Mouse (Mus musculus) intestine, embryonic 14.5 days (tissue): ENCODE measurements at regions not wholly inside any gene's neighbourhood (a gene's known extent, or its start where the extent isn't known, plus 50 kb on each side); places are given as distances from the start of the nearest gene placed in this dataset.

Experiments
- ATAC-seq: fragments of 200-750 bp; cut with Nextera tagmentation; replicated peaks from 2 replicates; pipeline ENCODE4 v1.8.0; 2017; ENCODE audit warnings: low read depth, moderate number of reproducible peaks, moderate TSS enrichment, moderate library complexity; ENCODE audit not compliant: low FRiP score, low TSS enrichment
- DNase-seq: peaks from one replicate; pipeline ENCODE4 v3.0.0-alpha.2; 2018; ENCODE audit warnings: low spot score
- H3K27ac ChIP-seq: fragments of 300-500 bp; sonication (generic); 2 replicates; pipeline ENCODE4 v1.5.1; 2014; ENCODE audit warnings: low read depth, mild to moderate bottlenecking, control low read depth
- H3K27me3 ChIP-seq: fragments of 300-500 bp; sonication (generic); replicated peaks from 2 replicates; pipeline ENCODE4 v1.6.1; 2014; ENCODE audit warnings: low read length, control low read depth; ENCODE audit not compliant: control insufficient read depth, insufficient read depth
- H3K36me3 ChIP-seq: fragments of 300-500 bp; sonication (generic); 2 replicates; pipeline ENCODE4 v1.6.1; 2014; ENCODE audit warnings: low read length, control low read depth; ENCODE audit not compliant: control insufficient read depth, insufficient read depth
- H3K4me1 ChIP-seq: fragments of 300-500 bp; sonication (generic); replicated peaks from 2 replicates; pipeline ENCODE4 v1.6.1; 2014; ENCODE audit warnings: low read length, control low read depth, mixed read lengths; ENCODE audit not compliant: control insufficient read depth, insufficient read depth
- H3K4me2 ChIP-seq: fragments of 300-500 bp; sonication (generic); 2 replicates; pipeline ENCODE4 v1.6.1; 2014; ENCODE audit warnings: low read length
- H3K4me3 ChIP-seq: fragments of 300-500 bp; sonication (generic); 2 replicates; pipeline ENCODE4 v1.5.1; 2014; ENCODE audit warnings: low read depth, low read length, control low read depth, mixed read lengths
- H3K9ac ChIP-seq: fragments of 300-500 bp; sonication (generic); 2 replicates; pipeline ENCODE4 v1.6.1; 2014; ENCODE audit warnings: mild to moderate bottlenecking, low read length
- H3K9me3 ChIP-seq: fragments of 300-500 bp; sonication (generic); 2 replicates; pipeline ENCODE4 v1.6.1; 2016; ENCODE audit warnings: low read length, control low read depth; ENCODE audit not compliant: control insufficient read depth
- WGBS: fragments of 180-500 bp; shearing (Covaris S2); extraction: QIAGEN DNeasy Blood & Tissue Kit; methylation state at CpG from one replicate; pipeline ENCODE4 v1.1.7; 2014; 5-methylcytosine and 5-hydroxymethylcytosine counted together

DNA sequence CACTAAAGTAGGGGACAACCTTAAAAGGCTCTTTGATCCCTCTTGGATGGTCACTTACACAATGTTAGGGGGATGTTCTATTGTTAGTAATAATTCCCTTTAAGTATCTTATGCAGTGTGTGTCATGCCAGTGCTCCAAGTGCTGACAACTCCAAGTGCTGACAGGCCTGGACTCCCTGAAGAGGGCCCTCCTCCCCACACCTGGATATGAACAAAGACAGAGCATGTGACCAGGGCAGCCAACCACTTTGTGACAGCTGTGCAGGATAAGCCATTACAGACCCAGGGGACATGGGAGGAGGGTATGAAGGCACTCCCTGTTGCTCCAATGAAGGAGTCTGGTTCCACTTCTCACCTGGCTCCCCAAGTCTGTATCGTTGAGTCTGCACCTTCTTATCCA is 224.7 kb downstream of the Adamts15 start:
- no peaks in the 10 kb centered on the region for H3K4me1 ChIP-seq
- H3K9me3 ChIP-seq, result no peaks in the 10 kb centered on the region
- no peak overlapping the region for H3K27ac ChIP-seq
- ATAC-seq, result no peak
- no peak overlapping the region for H3K4me2 ChIP-seq
- DNase-seq, result no peak
- H3K27me3 ChIP-seq, result no peaks in the 10 kb centered on the region
- WGBS, result 88% methylated on average over 1 of the region's 1 CpGs
- no peak overlapping the region for H3K4me3 ChIP-seq
- H3K36me3 ChIP-seq, result no peaks in the 10 kb centered on the region
- H3K9ac ChIP-seq, result no peak overlapping the region

DNA sequence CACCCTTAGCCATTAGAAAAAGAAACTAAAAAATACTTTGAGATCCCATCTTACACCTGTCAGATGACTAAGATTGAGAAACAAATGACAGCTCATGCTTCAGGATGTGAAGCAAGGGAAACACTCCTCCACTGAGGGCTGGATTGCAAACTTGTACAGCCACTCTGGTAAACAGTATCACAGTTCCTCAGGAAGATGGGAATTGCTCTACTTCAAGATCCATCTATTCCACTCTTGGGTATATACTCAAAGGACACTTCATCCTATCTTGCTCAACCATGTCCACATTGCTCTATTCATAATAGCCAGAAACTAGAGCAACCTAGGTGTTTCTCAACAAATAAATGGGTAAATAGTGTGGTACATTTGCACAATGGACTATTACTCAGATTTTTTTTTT is 241.2 kb downstream of the Snx19 start:
- DNase-seq (no peak), ATAC-seq (no peak)
- H3K27ac ChIP-seq, result no peak overlapping the region
- no peaks in the 10 kb centered on the region for H3K4me1 ChIP-seq
- peaks cover 9% of the 10 kb centered on the region; the same call in 1 of the 2 replicates for H3K9me3 ChIP-seq
- H3K4me2 ChIP-seq, result no peak overlapping the region
- no peaks in the 10 kb centered on the region for H3K36me3 ChIP-seq
- no peak overlapping the region for H3K9ac ChIP-seq
- no peaks in the 10 kb centered on the region for H3K27me3 ChIP-seq
- no peak overlapping the region for H3K4me3 ChIP-seq

DNA sequence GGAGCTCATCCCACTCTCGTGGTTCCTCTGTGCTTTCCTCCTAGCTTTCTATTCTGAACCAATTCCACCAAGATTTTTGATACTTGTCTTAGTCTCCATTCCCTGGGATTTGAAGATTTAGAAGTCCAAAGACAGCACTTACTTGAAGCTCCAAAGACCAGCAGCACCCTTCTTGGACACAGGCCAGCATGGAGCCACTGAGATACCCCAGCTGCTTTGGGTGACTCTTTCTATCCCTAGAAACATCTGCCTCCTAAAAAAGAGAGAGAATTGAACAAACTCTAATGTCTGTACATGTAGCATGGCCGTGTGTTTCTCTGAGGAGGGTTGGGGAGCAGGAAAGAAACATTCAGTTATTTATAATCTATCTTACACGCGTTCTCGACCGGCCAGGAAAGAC is 235.5 kb downstream of the Snx19 start:
- DNase-seq (no peak), ATAC-seq (no peak)
- Histone ChIP-seq H3K27me3 (no peaks in the 10 kb centered on the region), H3K4me3 (no peak overlapping the region), H3K27ac (no peak overlapping the region), H3K9ac (no peak overlapping the region), H3K36me3 (no peaks in the 10 kb centered on the region), H3K9me3 (peaks cover 9% of the 10 kb centered on the region; the same call in 1 of the 2 replicates), H3K4me2 (no peak overlapping the region), H3K4me1 (no peaks in the 10 kb centered on the region)
- WGBS, result 81% methylated on average over 6 of the region's 6 CpGs

DNA sequence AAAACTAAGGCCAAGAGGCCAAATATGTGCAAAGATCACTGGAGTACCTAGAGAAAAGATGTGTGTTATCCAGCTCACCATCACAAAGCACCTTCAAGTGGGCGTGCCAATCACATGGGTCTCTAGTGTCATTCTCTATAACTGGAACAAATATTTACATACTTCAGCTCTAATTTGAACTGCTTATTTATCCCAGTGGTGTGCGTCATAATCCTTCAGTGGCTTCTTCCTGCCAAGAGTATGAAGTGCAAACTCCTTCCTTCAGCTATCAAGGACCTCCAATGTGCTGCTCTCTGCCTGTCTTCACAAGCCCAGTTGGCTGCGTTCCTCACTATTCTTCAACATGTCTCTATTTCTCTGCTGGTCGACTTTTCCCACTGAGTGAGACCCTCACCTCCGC is 227.1 kb downstream of the Snx19 start:
- WGBS, result 80% methylated on average over 5 of the region's 5 CpGs
- DNase-seq, result no peak
- no peak overlapping the region for H3K27ac ChIP-seq
- no peaks in the 10 kb centered on the region for H3K4me1 ChIP-seq
- H3K4me3 ChIP-seq, result no peak overlapping the region
- no peak overlapping the region for H3K4me2 ChIP-seq
- H3K36me3 ChIP-seq, result no peaks in the 10 kb centered on the region
- H3K9me3 ChIP-seq, result no peaks in the 10 kb centered on the region
- H3K27me3 ChIP-seq, result no peaks in the 10 kb centered on the region
- no peak overlapping the region for H3K9ac ChIP-seq
- no peak for ATAC-seq

DNA sequence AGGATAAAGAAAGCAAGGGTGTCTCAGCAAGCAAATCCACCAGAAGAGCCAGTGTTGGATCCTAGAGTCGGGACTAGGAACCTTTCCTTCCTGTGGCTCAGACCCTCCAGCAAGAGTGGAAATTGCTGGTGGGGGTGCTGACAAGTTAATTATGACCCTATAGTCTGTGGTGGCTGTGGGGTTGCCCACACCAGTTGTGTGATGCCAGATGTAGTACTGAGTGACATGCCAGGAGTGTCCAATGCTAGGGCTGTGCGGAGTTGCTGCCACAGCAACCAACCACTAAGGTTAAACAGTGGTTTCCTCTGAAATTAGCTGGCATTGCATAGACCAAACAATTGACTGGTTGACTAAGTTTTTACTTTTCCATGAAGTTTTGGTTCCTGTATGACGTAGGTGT is 226.3 kb downstream of the Snx19 start:
- no peaks in the 10 kb centered on the region for H3K4me1 ChIP-seq
- H3K36me3 ChIP-seq, result no peaks in the 10 kb centered on the region
- no peak overlapping the region for H3K9ac ChIP-seq
- no peaks in the 10 kb centered on the region for H3K9me3 ChIP-seq
- WGBS, result 95% methylated on average over 3 of the region's 3 CpGs
- no peaks in the 10 kb centered on the region for H3K27me3 ChIP-seq
- no peak overlapping the region for H3K27ac ChIP-seq
- H3K4me3 ChIP-seq, result no peak overlapping the region
- ATAC-seq (no peak), DNase-seq (no peak)
- H3K4me2 ChIP-seq, result no peak overlapping the region

DNA sequence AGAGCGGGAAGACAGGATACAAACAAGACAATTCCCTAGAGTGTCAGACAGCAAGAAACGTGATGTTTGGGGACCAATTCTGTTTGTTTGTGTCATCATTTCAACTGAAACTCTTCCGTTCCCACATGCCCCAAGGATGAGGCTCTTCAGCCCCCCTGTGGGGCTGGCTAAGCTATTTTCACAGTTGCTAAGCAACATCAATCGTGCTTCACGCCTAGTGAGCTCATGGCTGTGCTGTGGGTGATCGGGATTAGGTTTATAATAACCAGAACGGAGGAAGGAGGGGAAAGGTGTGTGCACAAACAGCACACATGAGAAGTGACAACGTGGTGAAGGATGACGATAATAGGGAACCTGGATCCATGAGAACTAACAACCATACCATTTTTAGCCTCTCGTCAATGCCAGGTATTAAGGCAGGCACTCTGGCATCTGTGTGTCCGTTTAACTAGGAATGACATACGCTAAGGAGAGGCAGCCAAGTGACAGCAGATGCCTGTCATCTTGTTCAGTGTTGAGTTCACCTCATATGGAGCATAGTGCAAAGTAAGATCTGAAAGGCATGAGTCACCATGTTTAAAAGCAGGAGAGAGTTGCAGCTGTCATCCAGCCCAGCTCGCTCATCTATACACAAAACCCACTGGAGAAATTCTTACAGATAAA is 222.6 kb downstream of the Snx19 start:
- Histone ChIP-seq H3K27ac (no peak overlapping the region), H3K9ac (no peak overlapping the region), H3K36me3 (no peaks in the 10 kb centered on the region), H3K27me3 (no peaks in the 10 kb centered on the region), H3K9me3 (no peaks in the 10 kb centered on the region), H3K4me3 (no peak overlapping the region), H3K4me1 (no peaks in the 10 kb centered on the region), H3K4me2 (no peak overlapping the region)
- DNase-seq, result no peak
- ATAC-seq, result no peak
- WGBS, result 87% methylated on average over 13 of the region's 13 CpGs

DNA sequence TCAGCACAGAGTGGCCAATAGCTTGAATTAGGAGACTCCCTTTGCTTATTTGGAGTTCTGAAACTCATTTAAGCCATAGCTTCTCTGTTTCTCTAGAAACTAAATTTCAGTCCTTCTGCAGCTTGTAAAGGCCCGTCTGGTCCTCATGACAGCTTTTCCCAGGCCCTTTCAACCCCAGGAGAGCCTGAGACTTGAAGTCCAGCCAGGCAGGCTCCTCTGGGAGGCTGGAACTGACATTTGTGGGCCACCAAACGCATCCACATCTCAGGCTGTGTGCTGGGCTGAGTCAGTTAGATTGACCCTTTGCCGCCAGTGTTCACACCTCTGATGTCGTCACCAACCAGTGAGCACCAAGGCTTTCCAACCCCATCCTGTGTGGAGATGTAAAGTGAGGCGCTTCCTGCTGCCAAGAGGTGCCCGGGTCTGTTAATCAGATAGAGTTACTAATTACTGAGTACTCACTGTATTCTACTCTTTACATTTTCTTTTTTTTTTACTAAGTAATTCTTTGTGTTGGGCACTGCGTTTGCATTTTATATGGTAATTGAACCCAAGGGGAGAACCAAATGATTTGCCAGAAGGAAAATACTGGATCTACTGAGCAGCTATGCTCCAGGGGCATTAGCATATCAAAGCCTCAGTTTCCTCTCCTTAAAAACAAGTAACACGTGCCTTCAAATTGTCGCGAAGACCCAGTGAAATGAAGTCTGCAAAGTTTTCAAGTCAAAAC is 207.0 kb downstream of the Snx19 start:
- no peak for DNase-seq
- H3K27me3 ChIP-seq, result no peaks in the 10 kb centered on the region
- no peak overlapping the region for H3K27ac ChIP-seq
- no peaks in the 10 kb centered on the region for H3K36me3 ChIP-seq
- no peak for ATAC-seq
- H3K9ac ChIP-seq, result no peak overlapping the region
- H3K4me3 ChIP-seq, result no peak overlapping the region
- WGBS, result 61% methylated on average over 10 of the region's 10 CpGs
- H3K4me2 ChIP-seq, result no peak overlapping the region
- 0 out of 2 replicates have a peak, but pooled peaks cover 7% of the 10 kb centered on the region for H3K4me1 ChIP-seq
- no peaks in the 10 kb centered on the region for H3K9me3 ChIP-seq

DNA sequence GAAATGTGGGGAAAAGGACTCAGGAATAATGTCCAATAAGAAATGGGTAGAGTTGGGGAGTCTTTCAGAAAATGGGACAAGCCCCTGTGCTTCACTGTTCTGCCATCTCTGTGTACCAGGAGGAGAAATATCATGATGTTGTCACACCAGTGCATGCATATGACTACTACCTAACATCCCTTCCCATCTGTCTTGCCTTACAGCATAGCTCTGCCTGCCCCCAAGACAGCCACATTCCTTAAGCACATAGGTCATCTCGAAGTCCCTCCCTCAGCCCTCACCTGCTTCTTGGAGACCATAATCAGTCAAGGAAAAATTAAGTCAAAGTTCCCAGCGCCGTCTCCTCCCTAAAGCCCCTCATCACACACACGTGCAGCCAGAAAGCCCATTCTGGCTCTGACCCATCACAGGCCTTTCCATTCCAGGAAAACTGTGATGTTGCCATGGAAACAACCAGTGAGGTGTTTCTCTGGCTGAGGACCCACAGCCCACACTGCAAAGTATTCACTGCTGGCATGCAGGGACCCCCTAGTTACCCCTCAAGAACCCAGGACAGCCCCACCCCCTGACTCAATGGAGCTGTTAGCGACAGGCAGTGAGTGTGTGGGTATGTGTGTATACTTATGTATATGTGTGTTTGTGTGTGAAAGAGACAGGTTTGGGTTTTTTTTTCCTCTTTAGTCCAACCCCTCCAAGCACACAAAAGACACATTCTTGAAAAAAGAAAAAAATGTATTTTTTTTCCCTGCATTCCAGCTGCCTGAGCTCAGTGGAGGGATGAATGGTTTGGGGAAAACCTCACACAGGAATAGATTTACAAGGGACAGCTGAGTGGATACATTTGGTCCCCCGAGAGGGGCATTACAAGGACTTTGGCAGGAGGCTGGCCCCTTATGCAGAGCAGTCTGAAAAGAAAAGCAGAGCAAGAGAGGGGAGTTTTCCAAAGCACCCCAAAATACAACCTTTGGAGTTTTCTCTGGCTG is 205.5 kb downstream of the Snx19 start:
- ATAC-seq, result peak; percentile 78
- no peak overlapping the region for H3K9ac ChIP-seq

More for the DNA sequence above, 205.5 kb downstream of the Snx19 start:
- 34% methylated on average over 6 of the region's 6 CpGs for whole genome bisulfite sequencing
- Histone ChIP-seq H3K27ac (peak overlapping the region; percentile 47; the same call in 1 of the 2 replicates), H3K9me3 (no peaks in the 10 kb centered on the region), H3K27me3 (no peaks in the 10 kb centered on the region), H3K4me1 (0 out of 2 replicates have a peak, but pooled peaks cover 7% of the 10 kb centered on the region), H3K4me3 (no peak overlapping the region), H3K4me2 (no peak overlapping the region), H3K36me3 (no peaks in the 10 kb centered on the region)
- peak; percentile 70 for DNase-seq
